Mouse (Mus musculus): Measurements from ENCODE around the gene Prpsap1. TPM values are rescaled to one million over a fixed set of nuclear protein-coding genes. Genes with fewer than 3 reads are reported as not detected.

Prpsap1 gene
- total and polyA plus RNA-seq, 3 experiments, result 79.8 to 114 (median 114) TPM

GRCm38 (mm10) chr11:116484261-116484660 lies 9.7 kb downstream of the Prpsap1 start:
- H3K4me3 ChIP-seq (replicated peaks in 1 of 3; ENCODE audit: low read depth in 2 of 3, low read length in 2 of 3, poor library complexity in 1 of 3), result no peak overlapping the region
- peaks cover 0 to 7% of the 10 kb centered on the region in 2 experiments; a peak in 2 of 4 replicates for H3K4me1 ChIP-seq (ENCODE audit: control insufficient read depth in 1 of 2, insufficient read depth in 2 of 2)
- no peaks in the 10 kb centered on the region for H3K9me3 ChIP-seq (replicated peaks; ENCODE audit: low read length)
- in situ Hi-C loops (cut with MboI; ENCODE audit: low pct_ligation_motif_present, low pct_unique_long_range_greater_than_20kb, low sequenced_read_pairs) (no loop called here), dilution Hi-C loops (cut with MboI; ENCODE audit: extremely low pct_ligation_motif_present, extremely low pct_unique_long_range_greater_than_20kb, low sequenced_read_pairs) (no loop called here)
- H3K36me3 ChIP-seq (replicated peaks in 1 of 2; ENCODE audit: control insufficient read depth in 1 of 2, insufficient read depth in 1 of 2, low read length in 1 of 2), result peaks cover 71 to 85% of the 10 kb centered on the region in 2 experiments
- no peak for DNase-seq (ENCODE audit: extremely low read depth)
- no peaks in the 10 kb centered on the region for H3K27me3 ChIP-seq (replicated peaks)
- H3K9ac ChIP-seq (ENCODE audit: insufficient read depth, low read depth), result no peak overlapping the region
- no peak for TF ChIP-seq MAFK (IDR thresholded peaks at IDR 0.05; ENCODE audit: insufficient replicate concordance, low read length)
- TF ChIP-seq ZC3H11A (IDR thresholded peaks at IDR 0.05; ENCODE audit: low read depth, low read length), result no peak
- no peak for TF ChIP-seq MAX (IDR thresholded peaks at IDR 0.05; ENCODE audit: low read length)
- TF ChIP-seq ZKSCAN1 (IDR thresholded peaks at IDR 0.05; ENCODE audit: borderline replicate concordance, low read depth, low read length), result no peak
- no peak for TF ChIP-seq ZMIZ1 (IDR thresholded peaks at IDR 0.05; ENCODE audit: low read depth, low read length)
- TF ChIP-seq MXI1 (IDR thresholded peaks at IDR 0.05; ENCODE audit: low read depth, low read length), result no peak
- no peak for TF ChIP-seq TBP (conservative IDR thresholded peaks at IDR 0.05; ENCODE audit: low read depth, low read length)
- TF ChIP-seq GABPA (IDR thresholded peaks at IDR 0.05; ENCODE audit: insufficient replicate concordance, low read depth, low read length), result no peak
- no peak for TF ChIP-seq BHLHE40 (IDR thresholded peaks at IDR 0.05; ENCODE audit: low read depth, low read length)
- TF ChIP-seq JUND (conservative IDR thresholded peaks at IDR 0.05; ENCODE audit: low read depth, low read length), result no peak
- no peak for TF ChIP-seq POLR2A (IDR thresholded peaks at IDR 0.05; ENCODE audit: low read depth, low read length)
- no peak for TF ChIP-seq TCF12 (IDR thresholded peaks at IDR 0.05; ENCODE audit: low read depth, low read length)
- TF ChIP-seq PAX5 (IDR thresholded peaks at IDR 0.05; ENCODE audit: low read length), result no peak
- TF ChIP-seq HCFC1 (IDR thresholded peaks at IDR 0.05; ENCODE audit: low read depth, low read length), result no peak
- no peak for TF ChIP-seq EP300 (IDR thresholded peaks at IDR 0.05; ENCODE audit: low read length)
- no peak for TF ChIP-seq CHD1 (IDR thresholded peaks at IDR 0.05; ENCODE audit: low read depth, low read length)
- no peak for TF ChIP-seq SMC3 (IDR thresholded peaks at IDR 0.05; ENCODE audit: low read depth, low read length)
- no peak overlapping the region for H3K27ac ChIP-seq (ENCODE audit: insufficient read depth, low read depth)
- H3K79me2 ChIP-seq (replicated peaks; ENCODE audit: control insufficient read depth, extremely low read depth, insufficient read depth, poor library complexity, severe bottlenecking), result peaks cover 13% of the 10 kb centered on the region
- H3K4me2 ChIP-seq (ENCODE audit: insufficient read depth, low read depth, poor library complexity, severe bottlenecking), result no peak overlapping the region

- no peaks in the 10 kb centered on the region for H3K27me3 ChIP-seq (replicated peaks)
- peaks cover 87 to 95% of the 10 kb centered on the region in 2 experiments for H3K36me3 ChIP-seq (replicated peaks in 1 of 2; ENCODE audit: control insufficient read depth in 1 of 2, insufficient read depth in 1 of 2, low read length in 1 of 2)
- no peaks in the 10 kb centered on the region for H3K4me1 ChIP-seq (ENCODE audit: control insufficient read depth in 1 of 2, insufficient read depth in 2 of 2)
- no peak overlapping the region for H3K4me2 ChIP-seq (ENCODE audit: insufficient read depth, low read depth, poor library complexity, severe bottlenecking)
- TF ChIP-seq KAT2A (IDR thresholded peaks at IDR 0.05; ENCODE audit: insufficient replicate concordance, low read length), result no peak
- TF ChIP-seq NELFE (IDR thresholded peaks at IDR 0.05; ENCODE audit: low read depth, low read length), result no peak
- no peak for TF ChIP-seq MYC (IDR thresholded peaks at IDR 0.05; ENCODE audit: low read depth, low read length)
- TF ChIP-seq EP300 (IDR thresholded peaks at IDR 0.05; ENCODE audit: low read length), result no peak
- TF ChIP-seq USF1 (IDR thresholded peaks at IDR 0.05; ENCODE audit: low read depth, low read length), result no peak
- no peak overlapping the region for H3K9ac ChIP-seq (ENCODE audit: insufficient read depth, low read depth)
- in situ Hi-C loops (cut with MboI; ENCODE audit: low pct_ligation_motif_present, low pct_unique_long_range_greater_than_20kb, low sequenced_read_pairs) (no loop called here), dilution Hi-C loops (cut with MboI; ENCODE audit: extremely low pct_ligation_motif_present, extremely low pct_unique_long_range_greater_than_20kb, low sequenced_read_pairs) (no loop called here)
- no peak overlapping the region for H3K4me3 ChIP-seq (replicated peaks in 1 of 3; ENCODE audit: low read depth in 2 of 3, low read length in 2 of 3, poor library complexity in 1 of 3)
- DNase-seq (ENCODE audit: extremely low read depth), result no peak
- no peak overlapping the region for H3K27ac ChIP-seq (ENCODE audit: insufficient read depth, low read depth)
- no peaks in the 10 kb centered on the region for H3K9me3 ChIP-seq (replicated peaks; ENCODE audit: low read length)
- no peaks in the 10 kb centered on the region for H3K79me2 ChIP-seq (replicated peaks; ENCODE audit: control insufficient read depth, extremely low read depth, insufficient read depth, poor library complexity, severe bottlenecking)
Observed at GRCm38 (mm10) chr11:116481776-116482175, 12.2 kb downstream of the Prpsap1 start.

Data from CH12.LX (cell line).